Mouse (Mus musculus) heart, adult 2 months (tissue): ENCODE measurements around the gene Faap24. TPM values are rescaled to one million over a fixed set of nuclear protein-coding genes. Genes with fewer than 3 reads are reported as not detected.
A peak's percentile ranks its signal among the peaks of the same experiment; 100 is the strongest.

ENCODE experiments used
- DNase-seq, 2 experiments: peaks; one replicate each; pipeline ENCODE4 v3.0.0; 2021
- H3K27ac ChIP-seq: fragments of 200-600 bp; 2 replicates; pipeline ENCODE4 v1.8.1; 2022
- H3K27me3 ChIP-seq: fragments of 200-500 bp; 2 replicates; pipeline ENCODE4 v1.6.1; 2012; ENCODE audit warnings: mild to moderate bottlenecking, low read length, inconsistent platforms, mixed read lengths; ENCODE audit not compliant: control insufficient read depth, insufficient read depth
- H3K36me3 ChIP-seq: fragments of 200-500 bp; 2 replicates; pipeline ENCODE4 v1.6.1; 2012; ENCODE audit warnings: low read length, inconsistent platforms; ENCODE audit not compliant: control insufficient read depth, insufficient read depth
- H3K4me1 ChIP-seq: fragments of 200-500 bp; 2 replicates; pipeline ENCODE4 v1.6.1; 2011; ENCODE audit warnings: low read length; ENCODE audit not compliant: control insufficient read depth, insufficient read depth
- H3K4me3 ChIP-seq: fragments of 200-600 bp; 2 replicates; pipeline ENCODE4 v1.8.1; 2022
- H3K79me2 ChIP-seq: fragments of 200-500 bp; replicated peaks from 2 replicates; pipeline ENCODE4 v1.6.1; 2012; ENCODE audit warnings: mild to moderate bottlenecking, inconsistent platforms, low read length, moderate library complexity, mixed read lengths; ENCODE audit not compliant: control insufficient read depth, insufficient read depth
- H3K9ac ChIP-seq: fragments of 200-500 bp; 2 replicates; pipeline ENCODE4 v1.6.1; 2012; ENCODE audit warnings: low read depth, mild to moderate bottlenecking, control low read depth, inconsistent platforms, low read length, mixed read lengths
- CTCF ChIP-seq: fragments of 200-600 bp; IDR thresholded peaks from 2 replicates; pipeline ENCODE4 v1.8.1; 2022; ENCODE audit warnings: antibody characterized with exemption, mild to moderate bottlenecking, moderate library complexity
- EP300 ChIP-seq: fragments of 200-500 bp; IDR thresholded peaks from 2 replicates; pipeline ENCODE4 v1.6.1; 2011; ENCODE audit warnings: low read depth, low read length, control low read depth; ENCODE audit not compliant: insufficient read depth
- POLR2A ChIP-seq: fragments of 200-500 bp; IDR thresholded peaks from 2 replicates; pipeline ENCODE4 v1.6.1; 2011; ENCODE audit warnings: mild to moderate bottlenecking, low read depth, low read length, control low read depth; ENCODE audit not compliant: insufficient read depth
- WGBS: fragments of 180-500 bp; shearing (Covaris S2); methylation state at CpG from one replicate; pipeline ENCODE4 v1.1.7; 2018; 5-methylcytosine and 5-hydroxymethylcytosine counted together
- intact Hi-C: fragments of 180-260 bp; cut with DNase I; formaldehyde crosslinking; loops from one replicate; pipeline ENCODE4 v1.15.1; 2025
- polyA plus RNA-seq: library from polyadenylated mRNA; depleted of rRNA; stranded (reverse); fragments of >200 nt; gene quantifications from 2 replicates; pipeline ENCODE4 v1.2.3, GENCODE M21; 2012
- total RNA-seq, 2 experiments: library from RNA; stranded (reverse); gene quantifications; 2 replicates each; pipeline ENCODE4 v1.2.3; 2021

Faap24 gene
- total and polyA plus RNA-seq, 3 experiments = 1.4 to 2.3 (median 1.9) TPM

DNA sequence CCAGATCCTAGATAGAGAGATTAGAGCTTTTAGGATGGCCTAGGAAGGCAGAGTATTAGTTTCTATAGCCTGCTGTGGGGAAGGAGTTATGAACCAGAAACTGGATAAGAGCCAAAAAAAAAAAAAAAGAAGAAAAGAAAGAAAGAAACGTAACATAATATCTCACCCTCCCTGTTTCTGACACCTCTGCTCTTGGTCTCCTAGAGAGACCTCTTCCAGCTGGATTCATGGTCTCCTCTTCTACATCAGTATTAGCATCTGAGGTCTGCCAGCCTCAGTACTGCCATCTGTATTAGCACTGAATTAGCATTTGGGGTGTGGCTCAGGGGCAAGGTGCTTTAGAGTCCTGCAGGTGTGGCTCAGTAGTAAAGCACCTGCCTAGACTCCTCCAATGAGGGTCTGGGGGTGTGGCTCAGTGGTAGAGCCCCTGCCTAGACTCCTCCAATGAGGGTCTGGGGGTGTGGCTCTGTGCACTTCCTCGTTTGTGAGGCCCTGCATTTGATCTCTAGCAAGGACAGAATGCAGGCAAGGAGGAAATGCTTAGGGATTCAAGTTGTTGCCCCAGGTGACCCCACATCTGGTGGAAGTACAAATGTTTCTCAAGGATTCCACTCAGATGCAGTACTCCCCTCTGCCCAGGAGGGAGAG is 13.8 kb downstream of the Faap24 start:
- no peak overlapping the region for H3K4me3 ChIP-seq
- H3K79me2 ChIP-seq = no peaks in the 10 kb centered on the region
- no peaks in the 10 kb centered on the region for H3K36me3 ChIP-seq
- TF ChIP-seq EP300 = no peak
- no peak for TF ChIP-seq CTCF
- TF ChIP-seq POLR2A = no peak
- H3K27me3 ChIP-seq = no peaks in the 10 kb centered on the region
- no peaks in the 10 kb centered on the region for H3K4me1 ChIP-seq
- intact Hi-C loops = no loop called here
- no peak overlapping the region for H3K9ac ChIP-seq
- 43% methylated on average over 2 of the region's 2 CpGs for WGBS
- no peak for DNase-seq
- H3K27ac ChIP-seq = no peak overlapping the region

DNA sequence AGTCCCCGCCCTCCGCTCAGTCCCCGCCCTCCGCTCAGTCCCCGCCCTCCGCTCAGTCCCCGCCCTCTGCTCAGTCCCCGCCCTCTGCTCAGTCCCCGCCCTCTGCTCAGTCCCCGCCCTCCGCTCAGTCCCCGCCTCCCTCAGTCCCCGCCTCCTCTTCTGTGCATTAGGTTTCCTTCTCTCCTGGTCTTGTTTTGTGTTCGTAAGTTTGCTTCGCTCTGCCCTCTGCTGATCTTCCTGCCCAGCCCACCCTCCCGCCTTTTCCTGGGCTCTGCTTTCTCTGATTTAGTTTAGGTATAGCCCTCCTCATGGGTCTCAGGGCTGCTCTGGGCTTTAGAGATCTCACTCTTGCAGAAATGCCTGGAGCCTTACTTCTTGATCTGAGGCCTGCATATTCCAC is 14.8 kb downstream of the Faap24 start:
- Histone ChIP-seq H3K4me1 (no peaks in the 10 kb centered on the region), H3K79me2 (no peaks in the 10 kb centered on the region), H3K9ac (no peak overlapping the region), H3K27me3 (no peaks in the 10 kb centered on the region), H3K36me3 (no peaks in the 10 kb centered on the region), H3K4me3 (no peak overlapping the region), H3K27ac (no peak overlapping the region)
- WGBS = 67% methylated on average over 16 of the region's 16 CpGs
- intact Hi-C loops = no loop called here
- DNase-seq = no peak
- TF ChIP-seq POLR2A (no peak), CTCF (no peak), EP300 (no peak)

GRCm38 (mm10) chr7:35380351-35380750 is 16.3 kb downstream of the Faap24 start:
- intact Hi-C loops = no loop called here
- H3K27ac ChIP-seq = no peak overlapping the region
- H3K4me3 ChIP-seq = no peak overlapping the region
- no peaks in the 10 kb centered on the region for H3K36me3 ChIP-seq
- no peaks in the 10 kb centered on the region for H3K4me1 ChIP-seq
- DNase-seq = peak in 1 of 2 experiments; percentile 62
- 45% methylated on average over 8 of the region's 8 CpGs for WGBS
- H3K27me3 ChIP-seq = no peaks in the 10 kb centered on the region
- TF ChIP-seq POLR2A (no peak), CTCF (peak; percentile 20; the same call in 1 of the 2 replicates), EP300 (0 out of 2 replicates have a peak, but pooled peaks have one; percentile 44)
- no peak overlapping the region for H3K9ac ChIP-seq
- no peaks in the 10 kb centered on the region for H3K79me2 ChIP-seq

GRCm38 (mm10) chr7:35379492-35380119 is 17.0 kb downstream of the Faap24 start:
- intact Hi-C loops = no loop called here
- Histone ChIP-seq H3K79me2 (no peaks in the 10 kb centered on the region), H3K27me3 (no peaks in the 10 kb centered on the region), H3K4me1 (no peaks in the 10 kb centered on the region), H3K4me3 (no peak overlapping the region), H3K27ac (no peak overlapping the region), H3K9ac (no peak overlapping the region), H3K36me3 (no peaks in the 10 kb centered on the region)
- peak in 1 of 2 experiments; percentile 15 for DNase-seq
- WGBS = 36% methylated on average over 16 of the region's 16 CpGs
- TF ChIP-seq CTCF = no peak
- TF ChIP-seq EP300 = no peak
- no peak for TF ChIP-seq POLR2A

GRCm38 (mm10) chr7:35376623-35377022 is 20.0 kb downstream of the Faap24 start:
- TF ChIP-seq POLR2A (no peak), CTCF (no peak), EP300 (no peak)
- Histone ChIP-seq H3K27ac (no peak overlapping the region), H3K79me2 (no peaks in the 10 kb centered on the region), H3K27me3 (no peaks in the 10 kb centered on the region), H3K4me1 (no peaks in the 10 kb centered on the region), H3K36me3 (no peaks in the 10 kb centered on the region), H3K9ac (no peak overlapping the region), H3K4me3 (no peak overlapping the region)
- intact Hi-C loops = no loop called here
- WGBS = 89% methylated on average over 9 of the region's 9 CpGs
- no peak for DNase-seq

- Histone ChIP-seq H3K4me1 (no peaks in the 10 kb centered on the region), H3K27me3 (no peaks in the 10 kb centered on the region), H3K9ac (no peak overlapping the region), H3K79me2 (no peaks in the 10 kb centered on the region), H3K4me3 (no peak overlapping the region), H3K36me3 (no peaks in the 10 kb centered on the region), H3K27ac (no peak overlapping the region)
- DNase-seq = no peak
- no peak for TF ChIP-seq POLR2A
- no peak for TF ChIP-seq CTCF
- TF ChIP-seq EP300 = no peak
- intact Hi-C loops = no loop called here
- 82% methylated on average over 7 of the region's 7 CpGs for WGBS
These were observed 22.4 kb downstream of the Faap24 start for GRCm38 (mm10) chr7:35374265-35374664.
